Mouse (Mus musculus) neural tube, embryonic 12.5 days (tissue): ENCODE data around the gene 1700020N01Rik. TPM values are rescaled to one million over a fixed set of nuclear protein-coding genes. Genes with fewer than 3 reads are reported as not detected.

ENCODE experiments used
- ATAC-seq: fragments of 200-750 bp; cut with Nextera tagmentation; 2 replicates; pipeline ENCODE4 v1.8.0; 2017; ENCODE audit warnings: low read depth, mild to moderate bottlenecking, moderate TSS enrichment, moderate library complexity; ENCODE audit not compliant: low FRiP score
- H3K27ac ChIP-seq: fragments of 300-500 bp; sonication (generic); 2 replicates; pipeline ENCODE4 v1.5.1; 2016
- H3K27me3 ChIP-seq: fragments of 300-500 bp; sonication (generic); replicated peaks from 2 replicates; pipeline ENCODE4 v1.6.1; 2016; ENCODE audit warnings: mild to moderate bottlenecking
- H3K36me3 ChIP-seq: fragments of 300-500 bp; sonication (generic); 2 replicates; pipeline ENCODE4 v1.6.1; 2016; ENCODE audit warnings: mild to moderate bottlenecking
- H3K4me1 ChIP-seq: fragments of 300-500 bp; sonication (generic); 2 replicates; pipeline ENCODE4 v1.6.1; 2016
- H3K4me2 ChIP-seq: fragments of 300-500 bp; sonication (generic); replicated peaks from 2 replicates; pipeline ENCODE4 v1.6.1; 2016; ENCODE audit warnings: mild to moderate bottlenecking
- H3K4me3 ChIP-seq: fragments of 300-500 bp; sonication (generic); 2 replicates; pipeline ENCODE4 v1.5.1; 2016
- H3K9ac ChIP-seq: fragments of 300-500 bp; sonication (generic); 2 replicates; pipeline ENCODE4 v1.6.1; 2016; ENCODE audit warnings: mild to moderate bottlenecking
- H3K9me3 ChIP-seq: fragments of 300-500 bp; sonication (generic); 2 replicates; pipeline ENCODE4 v1.6.1; 2016; ENCODE audit warnings: mild to moderate bottlenecking
- WGBS: fragments of 180-500 bp; shearing (Covaris S2); methylation state at CpG from one replicate; pipeline ENCODE4 v1.1.7; 2016; 5-methylcytosine and 5-hydroxymethylcytosine counted together
- polyA plus RNA-seq: library from polyadenylated mRNA; unstranded; fragments of >200 nt; fragmentation: Nextera tagmentation; extraction: Ambion mirVana; gene quantifications from 2 replicates; pipeline ENCODE4 v1.2.1, GENCODE M21; 2016

Gene 1700020N01Rik
- polyA plus RNA-seq, result not detected in 2 replicates

GRCm38 (mm10) chr10:21592896-21593380 is at the start of gene 1700020N01Rik:
1700020N01Rik (plus strand) TSS chr10:21593145.
- ATAC-seq, result no peak

GRCm38 (mm10) chr10:21543576-21544278 is 49.2 kb upstream of the 1700020N01Rik start:
- H3K27me3 ChIP-seq, result no peaks in the 10 kb centered on the region
- H3K4me1 ChIP-seq, result no peaks in the 10 kb centered on the region
- H3K9me3 ChIP-seq, result no peaks in the 10 kb centered on the region
- H3K4me3 ChIP-seq, result no peak overlapping the region
- ATAC-seq, result no peak
- no peak overlapping the region for H3K27ac ChIP-seq
- H3K9ac ChIP-seq, result no peak overlapping the region
- no peak overlapping the region for H3K4me2 ChIP-seq
- WGBS, result 65% methylated on average over 3 of the region's 3 CpGs
- no peaks in the 10 kb centered on the region for H3K36me3 ChIP-seq

More at GRCm38 (mm10) chr10:21592896-21593380, at the start of gene 1700020N01Rik:
- Histone ChIP-seq H3K9ac (no peak within 1 kb of the TSS), H3K9me3 (no peaks in the 10 kb centered on the region), H3K36me3 (no peaks in the 10 kb centered on the region), H3K4me2 (no peak within 1 kb of the TSS), H3K27ac (no peak within 1 kb of the TSS), H3K4me1 (no peaks in the 10 kb centered on the region), H3K4me3 (no peak within 1 kb of the TSS), H3K27me3 (no peaks in the 10 kb centered on the region)
- 96% methylated on average over 22 of the region's 22 CpGs for WGBS

GRCm38 (mm10) chr10:21544721-21545120 is 48.2 kb upstream of the 1700020N01Rik start:
- WGBS, result 89% methylated on average over 4 of the region's 4 CpGs
- H3K27ac ChIP-seq, result no peak overlapping the region
- no peaks in the 10 kb centered on the region for H3K27me3 ChIP-seq
- no peak overlapping the region for H3K4me3 ChIP-seq
- H3K36me3 ChIP-seq, result no peaks in the 10 kb centered on the region
- H3K4me2 ChIP-seq, result no peak overlapping the region
- no peaks in the 10 kb centered on the region; the same call in 1 of the 2 replicates for H3K4me1 ChIP-seq
- no peak overlapping the region for H3K9ac ChIP-seq
- H3K9me3 ChIP-seq, result no peaks in the 10 kb centered on the region
- no peak for ATAC-seq

GRCm38 (mm10) chr10:21545446-21545845 is 47.5 kb upstream of the 1700020N01Rik start:
- Histone ChIP-seq H3K4me3 (no peak overlapping the region), H3K4me1 (no peaks in the 10 kb centered on the region; the same call in 1 of the 2 replicates), H3K4me2 (no peak overlapping the region), H3K27me3 (no peaks in the 10 kb centered on the region), H3K36me3 (no peaks in the 10 kb centered on the region), H3K27ac (no peak overlapping the region), H3K9ac (no peak overlapping the region), H3K9me3 (no peaks in the 10 kb centered on the region)
- 50% methylated on average over 6 of the region's 6 CpGs for WGBS
- no peak for ATAC-seq

GRCm38 (mm10) chr10:21548871-21549505 is 44.0 kb upstream of the 1700020N01Rik start:
- no peak for ATAC-seq
- Histone ChIP-seq H3K9ac (no peak overlapping the region), H3K27me3 (no peaks in the 10 kb centered on the region), H3K4me1 (no peaks in the 10 kb centered on the region; the same call in 1 of the 2 replicates), H3K36me3 (no peaks in the 10 kb centered on the region), H3K27ac (no peak overlapping the region), H3K4me3 (no peak overlapping the region), H3K9me3 (no peaks in the 10 kb centered on the region), H3K4me2 (no peak overlapping the region)
- WGBS, result 74% methylated on average over 9 of the region's 9 CpGs

- Histone ChIP-seq H3K9me3 (no peaks in the 10 kb centered on the region), H3K4me1 (no peaks in the 10 kb centered on the region; the same call in 1 of the 2 replicates), H3K9ac (no peak overlapping the region), H3K27ac (no peak overlapping the region), H3K4me2 (no peak overlapping the region), H3K27me3 (no peaks in the 10 kb centered on the region), H3K36me3 (no peaks in the 10 kb centered on the region), H3K4me3 (no peak overlapping the region)
- WGBS, result 86% methylated on average over 8 of the region's 8 CpGs
- no peak for ATAC-seq
Measured at GRCm38 (mm10) chr10:21552967-21553682, 39.8 kb upstream of the 1700020N01Rik start.

- Histone ChIP-seq H3K9ac (no peak overlapping the region), H3K9me3 (no peaks in the 10 kb centered on the region), H3K4me2 (no peak overlapping the region), H3K27me3 (no peaks in the 10 kb centered on the region), H3K4me3 (no peak overlapping the region), H3K27ac (no peak overlapping the region), H3K36me3 (no peaks in the 10 kb centered on the region), H3K4me1 (no peaks in the 10 kb centered on the region; the same call in 1 of the 2 replicates)
- WGBS, result 88% methylated on average over 4 of the region's 4 CpGs
- ATAC-seq, result no peak
Measured at GRCm38 (mm10) chr10:21553683-21554035, 39.3 kb upstream of the 1700020N01Rik start.

GRCm38 (mm10) chr10:21554896-21555580 is 37.9 kb upstream of the 1700020N01Rik start:
- Histone ChIP-seq H3K4me1 (peaks cover 5% of the 10 kb centered on the region), H3K4me3 (no peak overlapping the region), H3K9me3 (no peaks in the 10 kb centered on the region), H3K36me3 (no peaks in the 10 kb centered on the region), H3K4me2 (no peak overlapping the region), H3K27me3 (no peaks in the 10 kb centered on the region), H3K27ac (no peak overlapping the region), H3K9ac (no peak overlapping the region)
- WGBS, result 89% methylated on average over 11 of the region's 11 CpGs
- ATAC-seq, result no peak

GRCm38 (mm10) chr10:21559769-21560168 is 33.2 kb upstream of the 1700020N01Rik start:
- ATAC-seq, result peak; percentile 44; the same call in 1 of the 2 replicates
- peak overlapping the region; percentile 32 for H3K4me2 ChIP-seq
- 34% methylated on average over 15 of the region's 15 CpGs for whole genome bisulfite sequencing

GRCm38 (mm10) chr10:21561181-21561580 is 31.8 kb upstream of the 1700020N01Rik start:
- no peak overlapping the region for H3K9ac ChIP-seq
- H3K4me3 ChIP-seq, result no peak overlapping the region
- no peaks in the 10 kb centered on the region for H3K27me3 ChIP-seq
- 74% methylated on average over 1 of the region's 1 CpGs for WGBS
- ATAC-seq, result no peak
- no peak overlapping the region for H3K4me2 ChIP-seq
- no peak overlapping the region for H3K27ac ChIP-seq
- H3K4me1 ChIP-seq, result peaks cover 7% of the 10 kb centered on the region
- H3K9me3 ChIP-seq, result no peaks in the 10 kb centered on the region
- no peaks in the 10 kb centered on the region for H3K36me3 ChIP-seq

More at GRCm38 (mm10) chr10:21559769-21560168, 33.2 kb upstream of the 1700020N01Rik start:
- H3K27me3 ChIP-seq, result no peaks in the 10 kb centered on the region
- no peak overlapping the region for H3K9ac ChIP-seq
- H3K27ac ChIP-seq, result no peak overlapping the region
- peaks cover 7% of the 10 kb centered on the region for H3K4me1 ChIP-seq
- no peaks in the 10 kb centered on the region for H3K9me3 ChIP-seq
- no peaks in the 10 kb centered on the region for H3K36me3 ChIP-seq
- no peak overlapping the region for H3K4me3 ChIP-seq

- Histone ChIP-seq H3K27ac (no peak overlapping the region), H3K27me3 (no peaks in the 10 kb centered on the region), H3K4me1 (peaks cover 7% of the 10 kb centered on the region), H3K4me3 (no peak overlapping the region), H3K4me2 (no peak overlapping the region), H3K36me3 (no peaks in the 10 kb centered on the region), H3K9me3 (no peaks in the 10 kb centered on the region), H3K9ac (no peak overlapping the region)
- 95% methylated on average over 2 of the region's 2 CpGs for WGBS
- ATAC-seq, result no peak
Measured at GRCm38 (mm10) chr10:21563446-21563845, 29.5 kb upstream of the 1700020N01Rik start.
